Mouse (Mus musculus) midbrain, postnatal 0 days (tissue): ENCODE results near the gene Stim1. TPM values are rescaled to one million over a fixed set of nuclear protein-coding genes. Genes with fewer than 3 reads are reported as not detected.

Source experiments
- ATAC-seq: fragments of 200-750 bp; cut with Nextera tagmentation; 2 replicates; pipeline ENCODE4 v1.8.0; 2017; ENCODE audit warnings: moderate number of reproducible peaks, mild to moderate bottlenecking, moderate TSS enrichment, moderate library complexity; ENCODE audit not compliant: low FRiP score
- DNase-seq: peaks from one replicate; pipeline ENCODE4 v3.0.0-alpha.2; 2015; ENCODE audit warnings: low spot score
- H3K27ac ChIP-seq: fragments of 300-500 bp; sonication (generic); 2 replicates; pipeline ENCODE4 v1.5.1; 2014; ENCODE audit warnings: low read depth, mild to moderate bottlenecking, low read length, mixed read lengths
- H3K27me3 ChIP-seq: fragments of 300-500 bp; sonication (generic); 2 replicates; pipeline ENCODE4 v1.6.1; 2014; ENCODE audit warnings: low read length, control low read depth, mixed read lengths; ENCODE audit not compliant: insufficient read depth
- H3K36me3 ChIP-seq: fragments of 300-500 bp; sonication (generic); 2 replicates; pipeline ENCODE4 v1.6.1; 2014; ENCODE audit warnings: low read length, control low read depth, mixed read lengths; ENCODE audit not compliant: insufficient read depth
- H3K4me1 ChIP-seq: fragments of 300-500 bp; sonication (generic); 2 replicates; pipeline ENCODE4 v1.6.1; 2014; ENCODE audit warnings: mild to moderate bottlenecking, control low read depth, antibody characterized with exemption, low read length, mixed read lengths; ENCODE audit not compliant: insufficient read depth
- H3K4me2 ChIP-seq: fragments of 300-500 bp; sonication (generic); 2 replicates; pipeline ENCODE4 v1.6.1; 2014; ENCODE audit warnings: low read depth, mild to moderate bottlenecking, low read length, mixed read lengths; ENCODE audit not compliant: poor library complexity, severe bottlenecking
- H3K4me3 ChIP-seq: fragments of 300-500 bp; sonication (generic); 2 replicates; pipeline ENCODE4 v1.5.1; 2014; ENCODE audit warnings: low read depth, mild to moderate bottlenecking, low read length, moderate library complexity
- H3K9ac ChIP-seq: fragments of 300-500 bp; sonication (generic); replicated peaks from 2 replicates; pipeline ENCODE4 v1.6.1; 2014; ENCODE audit warnings: mild to moderate bottlenecking, low read length, moderate library complexity, mixed read lengths; ENCODE audit not compliant: poor library complexity, severe bottlenecking
- H3K9me3 ChIP-seq: fragments of 300-500 bp; sonication (generic); 2 replicates; pipeline ENCODE4 v1.6.1; 2016; ENCODE audit warnings: low read length, control low read depth
- CTCF ChIP-seq: IDR thresholded peaks from 2 replicates; pipeline ENCODE4 v1.5.1; 2016; ENCODE audit warnings: antibody characterized with exemption, mild to moderate bottlenecking
- WGBS: fragments of 180-500 bp; shearing (Covaris S2); extraction: QIAGEN DNeasy Blood & Tissue Kit; methylation state at CpG from one replicate; pipeline ENCODE4 v1.1.7; 2014; 5-methylcytosine and 5-hydroxymethylcytosine counted together
- polyA plus RNA-seq: library from polyadenylated mRNA; unstranded; fragments of >200 nt; fragmentation: Nextera tagmentation; extraction: Ambion mirVana; gene quantifications from 2 replicates; pipeline ENCODE4 v1.2.1, GENCODE M21; 2015
- total RNA-seq: library from RNA; depleted of rRNA; stranded (reverse); fragments of >200 nt; gene quantifications from 2 replicates; pipeline ENCODE4 v1.2.3, GENCODE M21; 2014

The Stim1 gene
- total and polyA plus RNA-seq, 2 experiments from 2014 or later, result 17.1 to 30.7 TPM

GRCm38 (mm10) chr7:102226051-102226450, 41.6 kb upstream of the Stim1 start:
- DNase-seq, result no peak
- Histone ChIP-seq H3K4me2 (no peak overlapping the region), H3K4me1 (no peaks in the 10 kb centered on the region), H3K27ac (no peak overlapping the region), H3K9ac (no peak overlapping the region), H3K9me3 (no peaks in the 10 kb centered on the region), H3K36me3 (peaks cover 4% of the 10 kb centered on the region), H3K27me3 (no peaks in the 10 kb centered on the region), H3K4me3 (no peak overlapping the region)
- no peak for TF ChIP-seq CTCF
- 94% methylated on average over 6 of the region's 6 CpGs for WGBS
- no peak for ATAC-seq

DNA sequence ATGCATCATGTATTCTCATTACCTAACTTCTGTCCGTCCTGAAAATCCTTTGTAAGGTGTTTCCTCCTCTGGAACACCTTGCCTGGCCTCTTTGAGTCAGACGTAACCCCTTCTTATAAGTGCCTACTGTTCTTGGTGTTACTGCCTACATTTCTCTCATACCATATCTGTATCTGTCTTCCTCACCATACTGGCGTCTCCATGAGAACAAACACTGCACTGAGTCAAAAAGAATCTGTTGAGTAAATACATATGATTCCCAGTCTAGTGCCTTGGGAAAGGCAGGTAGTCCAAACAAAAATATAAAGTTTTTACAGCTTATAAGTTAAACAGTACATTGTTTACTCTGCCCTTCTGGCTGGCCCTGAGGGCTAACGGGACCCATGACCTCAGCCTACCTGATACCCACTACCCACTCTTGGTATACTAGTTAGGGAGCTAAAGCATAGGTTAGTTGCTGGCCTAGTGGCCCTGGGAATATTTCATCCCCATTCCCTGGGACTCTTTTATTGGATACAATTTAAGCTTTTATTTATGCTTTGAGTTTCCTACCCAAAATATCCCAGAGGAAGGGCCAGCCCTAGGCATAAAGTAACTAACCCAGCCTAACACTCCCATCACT, 39.4 kb upstream of the Stim1 start:
- Histone ChIP-seq H3K4me1 (no peaks in the 10 kb centered on the region), H3K9me3 (no peaks in the 10 kb centered on the region), H3K27ac (no peak overlapping the region), H3K27me3 (no peaks in the 10 kb centered on the region), H3K9ac (no peak overlapping the region), H3K4me2 (no peak overlapping the region), H3K36me3 (peaks cover 4% of the 10 kb centered on the region), H3K4me3 (no peak overlapping the region)
- DNase-seq (no peak), ATAC-seq (no peak)
- WGBS, result 92% methylated on average over 4 of the region's 4 CpGs
- no peak for TF ChIP-seq CTCF

DNA sequence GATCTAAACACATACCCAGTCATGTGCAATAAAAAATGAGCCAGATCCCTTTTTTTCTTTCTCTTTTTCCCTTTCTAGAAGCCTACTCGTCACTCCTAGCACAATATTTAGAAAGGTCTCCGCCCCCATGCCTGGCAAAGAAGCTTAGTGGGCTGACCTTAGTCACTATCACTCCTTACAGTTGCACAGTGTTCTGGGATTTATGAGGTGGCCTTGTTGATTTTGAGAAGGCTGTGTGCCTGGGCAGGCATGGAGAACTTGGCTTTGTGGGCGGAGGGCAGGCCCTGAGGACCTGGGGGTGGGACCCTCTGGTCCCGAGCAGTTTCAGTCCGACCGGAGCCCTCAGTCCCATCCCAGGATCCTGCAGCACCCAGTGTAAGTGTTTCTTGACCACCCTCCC, 37.8 kb upstream of the Stim1 start:
- DNase-seq (no peak), ATAC-seq (no peak; the same call in 1 of the 2 replicates)
- H3K27me3 ChIP-seq, result no peaks in the 10 kb centered on the region
- no peaks in the 10 kb centered on the region for H3K4me1 ChIP-seq
- no peak overlapping the region for H3K4me2 ChIP-seq
- H3K9me3 ChIP-seq, result no peaks in the 10 kb centered on the region
- peaks cover 4% of the 10 kb centered on the region for H3K36me3 ChIP-seq
- 93% methylated on average over 6 of the region's 6 CpGs for WGBS
- no peak overlapping the region for H3K27ac ChIP-seq
- no peak for TF ChIP-seq CTCF
- no peak overlapping the region for H3K4me3 ChIP-seq
- H3K9ac ChIP-seq, result no peak overlapping the region

GRCm38 (mm10) chr7:102233059-102233458, 34.5 kb upstream of the Stim1 start:
- H3K4me1 ChIP-seq, result no peaks in the 10 kb centered on the region
- peaks cover 12% of the 10 kb centered on the region for H3K36me3 ChIP-seq
- ATAC-seq (no peak), DNase-seq (no peak)
- H3K4me3 ChIP-seq, result no peak overlapping the region
- no peak for TF ChIP-seq CTCF
- no peak overlapping the region for H3K4me2 ChIP-seq
- WGBS, result 59% methylated on average over 4 of the region's 4 CpGs
- H3K9ac ChIP-seq, result no peak overlapping the region
- H3K27ac ChIP-seq, result no peak overlapping the region
- H3K9me3 ChIP-seq, result no peaks in the 10 kb centered on the region
- H3K27me3 ChIP-seq, result no peaks in the 10 kb centered on the region

DNA sequence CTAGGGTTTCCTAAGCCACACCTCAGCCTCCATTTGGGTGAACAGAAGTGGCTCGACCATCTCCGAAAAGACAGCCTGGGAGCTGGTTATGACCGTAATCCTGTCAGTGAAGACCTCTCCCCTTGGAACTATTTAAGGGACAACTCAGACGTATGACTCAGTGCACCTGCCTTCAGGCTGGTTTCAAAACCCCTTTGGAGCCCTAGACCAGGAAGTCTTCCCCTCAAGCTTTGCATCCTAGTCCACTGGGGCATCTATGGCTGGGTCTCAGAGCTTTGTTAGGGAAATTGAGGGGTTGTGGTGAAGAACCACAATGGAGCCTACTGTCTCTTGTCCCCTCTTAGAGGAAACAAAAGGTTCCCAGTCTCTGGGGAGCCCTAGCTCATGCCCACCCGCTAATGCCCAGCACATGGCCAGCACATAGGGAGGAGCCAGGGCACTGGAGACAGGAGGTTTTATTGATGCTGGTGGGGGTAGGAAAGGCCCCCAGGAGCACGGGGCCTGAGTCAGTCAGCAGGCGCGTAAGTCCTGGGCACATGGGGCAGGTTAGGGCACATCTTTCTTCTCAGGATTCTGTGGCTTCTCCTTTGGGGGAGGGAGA, 28.8 kb upstream of the Stim1 start:
- no peak overlapping the region for H3K4me3 ChIP-seq
- H3K4me2 ChIP-seq, result no peak overlapping the region
- 88% methylated on average over 8 of the region's 8 CpGs for WGBS
- H3K27me3 ChIP-seq, result no peaks in the 10 kb centered on the region
- no peak for DNase-seq
- no peaks in the 10 kb centered on the region for H3K9me3 ChIP-seq
- no peak for TF ChIP-seq CTCF
- H3K27ac ChIP-seq, result no peak overlapping the region
- H3K4me1 ChIP-seq, result no peaks in the 10 kb centered on the region
- H3K9ac ChIP-seq, result no peak overlapping the region
- peaks cover 14% of the 10 kb centered on the region for H3K36me3 ChIP-seq
- no peak for ATAC-seq

DNA sequence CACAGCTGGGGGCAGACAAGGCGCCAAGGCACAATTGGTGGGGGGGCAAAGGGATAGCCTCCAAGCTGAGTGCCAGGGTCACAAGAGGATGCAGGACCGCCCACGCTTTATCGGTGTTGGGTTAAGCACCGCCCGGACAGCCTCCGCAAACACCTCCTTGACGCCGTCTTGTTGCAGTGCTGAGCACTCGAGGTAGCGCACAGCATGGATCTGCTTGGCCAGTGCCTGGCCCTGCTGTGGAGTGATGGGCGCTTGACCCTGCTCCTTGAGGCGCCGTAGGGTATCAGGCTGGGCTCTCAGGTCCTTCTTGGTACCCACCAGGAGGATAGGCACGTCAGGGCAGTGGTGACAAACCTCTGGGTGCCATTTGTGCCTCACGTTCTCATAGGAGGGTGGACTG, 28.0 kb upstream of the Stim1 start:
- H3K27me3 ChIP-seq, result no peaks in the 10 kb centered on the region
- H3K9me3 ChIP-seq, result no peaks in the 10 kb centered on the region
- no peaks in the 10 kb centered on the region for H3K4me1 ChIP-seq
- H3K4me3 ChIP-seq, result no peak overlapping the region
- DNase-seq, result no peak
- H3K9ac ChIP-seq, result no peak overlapping the region
- no peak overlapping the region for H3K27ac ChIP-seq
- H3K36me3 ChIP-seq, result peaks cover 14% of the 10 kb centered on the region
- WGBS, result 96% methylated on average over 16 of the region's 16 CpGs
- no peak for TF ChIP-seq CTCF
- no peak overlapping the region for H3K4me2 ChIP-seq
- ATAC-seq, result no peak
